12 mouse cellular contexts compared by ENCODE assay signal in the genomic region with DNA sequence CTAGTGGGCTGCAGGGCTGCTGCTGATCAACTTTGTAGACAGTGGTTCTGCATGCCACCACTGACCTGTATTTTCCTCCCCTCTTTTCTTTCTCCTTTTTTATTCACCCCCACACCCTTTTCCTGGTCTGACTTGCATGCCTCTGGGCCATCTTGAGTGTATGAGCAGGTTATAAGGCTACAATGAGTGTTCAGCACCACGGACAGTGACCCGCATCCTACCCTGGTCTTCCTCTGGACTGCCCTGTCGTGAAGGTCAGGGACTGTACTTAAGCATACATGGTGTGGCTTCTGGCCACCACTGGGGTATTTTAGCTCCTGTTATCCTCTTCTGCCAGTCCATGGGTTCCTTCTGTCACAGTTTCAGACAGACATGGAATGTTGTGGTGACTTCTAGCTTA. TPM values are rescaled to one million over a fixed set of nuclear protein-coding genes. Genes with fewer than 3 reads are reported as not detected.
DNase-seq lines count a peak whose midpoint lies in the region; TF ChIP-seq lines count a peak whose summit lies in the region.
"Had no signal": no experiment of that assay in that cellular context is flagged by ENCODE, and none has a peak within 500 bp of the region (broad histone marks: within the 10 kb centered on the region; RNA-seq: fewer than 3 reads in every experiment).

No protein-coding gene starts in this region.

- H3K27ac ChIP-seq in heart, adult 2 months, result no peak overlapping the region

- DNase-seq in heart, adult 2 months, result peak; percentile 5 to 28
- no peak for DNase-seq in heart, postnatal 25 days (ENCODE audit: low spot score)
- peak; percentile 11 for DNase-seq in urinary bladder, postnatal 25 days (ENCODE audit: low spot score)
- no peak for DNase-seq in urinary bladder, postnatal 10 days (ENCODE audit: low spot score)
- DNase-seq in kidney, postnatal 36 days, result peak; percentile 29 to 74
- peak; percentile 15 for DNase-seq in yolk sac, embryonic 10.5 days (ENCODE audit: low spot score)
- DNase-seq in spleen, adult 12 weeks (ENCODE audit: low spot score), result no peak
- DNase-seq in B cell, adult 2 months, result no peak

- intact Hi-C loops in heart, adult 2 months (cut with DNase I), result no loop called here
- intact Hi-C loops in heart, postnatal 25 days (cut with DNase I), result no loop called here

- no peak for TF ChIP-seq POLR2A in heart, adult 2 months (IDR thresholded peaks at IDR 0.05; ENCODE audit: insufficient read depth, low read depth, low read length)

- H3K79me2 ChIP-seq in heart, adult 2 months (replicated peaks; ENCODE audit: control insufficient read depth, insufficient read depth, low read length), result no peaks in the 10 kb centered on the region

- TF ChIP-seq EP300 in heart, adult 2 months (IDR thresholded peaks at IDR 0.05; ENCODE audit: insufficient read depth, low read depth, low read length), result no peak

- H3K27me3 ChIP-seq in heart, adult 2 months (ENCODE audit: control insufficient read depth, insufficient read depth, low read length), result peaks cover 2% of the 10 kb centered on the region; the same call in 1 of the 2 replicates

- H3K4me3 ChIP-seq in heart, adult 2 months, result no peak overlapping the region

- H3K9ac ChIP-seq in heart, adult 2 months (ENCODE audit: low read depth, low read length), result no peak overlapping the region

- H3K4me1 ChIP-seq in heart, adult 2 months (ENCODE audit: control insufficient read depth, insufficient read depth, low read length), result no peaks in the 10 kb centered on the region

- WGBS in heart, adult 2 months, result 3% methylated on average over 3 of the region's 3 CpGs

- no peak for TF ChIP-seq CTCF in heart, adult 2 months (IDR thresholded peaks at IDR 0.05)

- H3K36me3 ChIP-seq in heart, adult 2 months (ENCODE audit: control insufficient read depth, insufficient read depth, low read length), result no peaks in the 10 kb centered on the region

RNA-seq across cellular contexts. Expression of a gene that starts 50.3 kb away (rescaled TPM):
- not detected for total RNA-seq in heart, adult 2 months (2021)
- not detected in 2 replicates for polyA plus RNA-seq in heart, adult 2 months (2012; rRNA removed)
- not detected for total RNA-seq in heart, postnatal 25 days (2021)
- total RNA-seq: CH12.LX; megakaryocyte, adult 5-6 weeks had no signal
- polyA plus RNA-seq: heart, embryonic 16.5 days; stomach, embryonic 16.5 days had no signal

Comparison
In these comparisons a context has a peak if more than half of its experiments do, and no peak if none do; other contexts are left out.
1. DNase-seq: peak in heart, adult 2 months (2 of 2), urinary bladder, postnatal 25 days (single experiment), kidney, postnatal 36 days (2 of 2) and yolk sac, embryonic 10.5 days (single experiment); none in heart, postnatal 25 days (single experiment), urinary bladder, postnatal 10 days (single experiment), spleen, adult 12 weeks (single experiment) and B cell, adult 2 months (0 of 2).